Mouse (Mus musculus): Measurements from ENCODE around the gene Slc46a1.

- TF ChIP-seq CTCF (IDR thresholded peaks at IDR 0.05; ENCODE audit: borderline replicate concordance, control insufficient read depth, extremely low read depth, insufficient read depth, low read length, poor library complexity) (no peak), POLR2A (IDR thresholded peaks at IDR 0.05; ENCODE audit: control insufficient read depth, extremely low read depth, insufficient read depth, low read length, poor library complexity) (no peak)
Measured at GRCm38 (mm10) chr11:78450337-78450736, 15.2 kb upstream of the Slc46a1 start.
